Mouse (Mus musculus) midbrain, embryonic 16.5 days (tissue): Measurements from ENCODE around the gene Pigo. TPM values are rescaled to one million over a fixed set of nuclear protein-coding genes. Genes with fewer than 3 reads are reported as not detected.

Experiments
- polyA plus RNA-seq: library from polyadenylated mRNA; unstranded; fragments of >200 nt; fragmentation: Nextera tagmentation; extraction: Ambion mirVana; gene quantifications from 2 replicates; pipeline ENCODE4 v1.2.1, GENCODE M21; 2015

The Pigo gene
- polyA plus RNA-seq, 1 experiment from 2014 or later = 32.0 TPM

Other genes starting within 250 kb of the Pigo start
- gene Fam205a1, start 171.9 kb downstream of the Pigo start, polyA plus RNA-seq = 0.06 TPM in 1 of 2 replicates, not detected in the other
- 0.67 and 0.76 TPM in 2 replicates for gene Gm12394, start 169.0 kb downstream of the Pigo start, polyA plus RNA-seq
- gene Fam205c, start 151.6 kb downstream of the Pigo start, polyA plus RNA-seq = 2.0 and 2.3 TPM in 2 replicates
- gene Phf24, start 109.2 kb downstream of the Pigo start, polyA plus RNA-seq = 44.1 and 45.8 TPM in 2 replicates
- gene Dnajb5, start 76.0 kb downstream of the Pigo start, polyA plus RNA-seq = 53.8 and 56.8 TPM in 2 replicates
- gene 1700022I11Rik, start 56.2 kb downstream of the Pigo start, polyA plus RNA-seq = 0.43 and 0.57 TPM in 2 replicates
- 498 and 509 TPM in 2 replicates for gene Vcp, start 25.3 kb downstream of the Pigo start, polyA plus RNA-seq
- gene Fancg, start 15.3 kb downstream of the Pigo start, polyA plus RNA-seq = 26.9 and 30.0 TPM in 2 replicates
- 211 and 234 TPM in 2 replicates for gene Stoml2, start 5.9 kb upstream of the Pigo start, polyA plus RNA-seq
- 43.4 and 49.9 TPM in 2 replicates for gene Fam214b, start 20.4 kb upstream of the Pigo start, polyA plus RNA-seq
- gene Unc13b, start 33.1 kb upstream of the Pigo start, polyA plus RNA-seq = 19.5 and 20.8 TPM in 2 replicates
- gene Atp8b5, start 241.3 kb upstream of the Pigo start, polyA plus RNA-seq = 0.72 and 0.90 TPM in 2 replicates